Mouse (Mus musculus) megakaryocyte, embryonic 14.5 days (primary cell): ENCODE results near the gene Ttc23l.

ENCODE experiments used
- FLI1 ChIP-seq: IDR thresholded peaks from 2 replicates; pipeline ENCODE4 v1.6.1; 2012; ENCODE audit warnings: low read length, inconsistent platforms, mixed read lengths
- GATA1 ChIP-seq: IDR thresholded peaks from 3 replicates; pipeline ENCODE4 v1.6.1; 2012; ENCODE audit warnings: mixed read lengths, low read length, inconsistent platforms, borderline replicate concordance

DNA sequence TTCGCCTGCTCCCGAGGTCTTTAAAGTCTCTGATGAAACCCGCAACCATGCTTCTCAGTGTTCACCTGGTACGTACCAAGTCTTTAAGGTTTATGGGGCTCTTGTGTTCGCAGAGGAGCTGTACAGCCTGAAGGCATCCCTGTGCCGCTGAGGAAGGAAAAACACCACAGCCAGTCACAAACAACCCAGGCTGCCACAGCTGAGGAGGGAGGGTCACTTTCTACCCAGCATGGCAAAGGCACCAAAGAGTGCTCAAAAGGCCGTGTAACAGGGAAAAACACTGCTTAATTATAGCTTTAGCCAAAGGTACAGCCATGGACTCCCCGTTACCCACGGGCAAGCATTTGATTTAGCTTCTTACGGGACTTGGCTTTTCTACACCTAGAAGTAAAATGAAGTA, 36.4 kb upstream of the Ttc23l start:
- TF ChIP-seq GATA1 = no peak
- no peak for TF ChIP-seq FLI1
